Mouse (Mus musculus) adrenal gland, adult (tissue): ENCODE data around the gene Sh3d19.

ENCODE experiments used
- DNase-seq, 2 experiments: peaks; one replicate each; pipeline ENCODE4 v3.0.0; 2022 to 2023; ENCODE audit warnings: low spot score in 1 of 2; ENCODE audit not compliant: inconsistent age in 2 of 2

Gene Sh3d19

DNA sequence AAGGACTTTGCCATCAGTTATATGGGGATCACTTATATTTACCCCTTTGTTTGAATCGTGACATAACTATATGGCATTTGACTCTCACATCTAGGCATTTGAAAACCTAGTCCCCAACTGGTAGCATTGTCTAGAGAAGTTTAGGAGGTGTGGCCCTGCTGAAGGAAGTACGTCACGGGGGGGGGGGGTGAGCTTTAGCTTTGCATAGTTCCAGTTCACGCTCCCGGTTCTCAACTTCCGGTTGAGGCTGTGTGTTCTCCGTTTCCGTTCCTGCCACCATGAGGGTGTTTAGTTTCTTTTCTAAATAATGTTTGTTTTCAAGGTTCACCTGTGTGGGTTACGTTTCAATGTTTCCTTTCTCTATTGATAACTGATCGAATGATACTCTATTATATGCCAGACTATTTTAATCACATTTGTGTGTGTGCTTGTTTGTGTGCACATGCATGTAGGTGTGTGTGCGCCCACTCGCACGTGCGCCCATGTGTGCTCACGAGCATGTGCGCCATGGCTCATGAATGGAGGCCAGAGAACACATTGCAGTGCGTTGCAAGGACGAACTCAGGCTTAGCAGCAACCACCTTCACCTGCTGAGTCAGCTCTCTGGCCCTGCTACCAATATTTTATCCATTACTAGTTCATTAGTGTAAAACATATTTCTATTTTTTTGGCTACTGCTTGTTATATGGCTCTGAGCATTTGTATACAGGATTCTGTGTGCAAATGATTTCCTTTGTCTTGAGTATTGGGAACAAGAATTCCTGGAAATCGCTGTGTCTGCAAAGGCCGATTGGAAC lies 54.6 kb downstream of the Sh3d19 start:
- no peak for DNase-seq

GRCm38 (mm10) chr3:86028658-86029375 lies 57.9 kb downstream of the Sh3d19 start:
- DNase-seq: no peak

DNA sequence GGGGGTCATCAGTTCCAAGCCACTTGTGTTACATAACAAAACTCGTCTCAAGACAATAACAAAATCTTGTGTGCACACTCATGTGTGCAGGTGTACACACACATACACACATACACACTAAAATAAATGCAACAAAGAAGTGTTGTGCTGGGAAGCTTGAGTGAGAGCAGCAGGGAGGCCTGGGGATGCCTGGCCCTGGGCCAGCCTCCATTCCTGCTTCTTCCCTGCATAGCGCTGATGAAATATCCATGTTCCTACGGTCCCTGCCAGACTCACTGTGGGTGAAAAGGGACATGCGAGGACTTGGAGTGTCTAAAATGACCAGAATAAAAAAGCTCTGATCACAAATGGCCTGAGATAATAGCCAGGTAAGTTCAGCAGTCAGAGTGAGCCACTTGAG lies 59.7 kb downstream of the Sh3d19 start:
- no peak for DNase-seq

DNA sequence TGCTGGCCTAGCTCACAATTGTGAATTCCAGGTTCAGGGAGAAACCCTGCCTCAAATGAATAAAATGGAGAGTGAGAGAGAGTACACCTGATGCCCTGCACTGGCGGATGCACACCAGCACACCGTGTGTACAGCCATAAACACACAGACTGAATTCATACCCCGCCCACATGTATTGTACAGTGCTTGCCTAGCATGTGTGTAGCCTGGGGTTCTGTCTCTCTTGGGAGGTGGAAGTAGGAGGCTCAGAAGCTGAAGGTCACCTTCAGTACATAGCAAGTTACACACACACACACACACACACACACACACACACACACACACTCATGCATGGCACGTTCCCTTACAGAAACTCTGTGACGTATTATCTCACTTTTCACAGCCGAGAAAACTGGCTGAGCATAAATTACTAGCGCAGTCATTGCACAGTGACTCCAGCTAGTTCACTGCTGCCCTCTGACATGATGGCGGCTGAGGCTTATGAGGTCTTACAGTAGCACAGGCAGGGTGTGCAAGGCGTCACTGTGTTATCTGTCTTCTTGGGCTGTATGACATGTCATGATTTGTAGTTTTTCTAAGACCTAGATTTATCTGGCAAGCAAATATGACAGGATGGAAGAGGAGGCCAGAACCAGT lies 62.7 kb downstream of the Sh3d19 start:
- DNase-seq: no peak

GRCm38 (mm10) chr3:86037926-86038484 lies 67.1 kb downstream of the Sh3d19 start:
- no peak for DNase-seq

DNA sequence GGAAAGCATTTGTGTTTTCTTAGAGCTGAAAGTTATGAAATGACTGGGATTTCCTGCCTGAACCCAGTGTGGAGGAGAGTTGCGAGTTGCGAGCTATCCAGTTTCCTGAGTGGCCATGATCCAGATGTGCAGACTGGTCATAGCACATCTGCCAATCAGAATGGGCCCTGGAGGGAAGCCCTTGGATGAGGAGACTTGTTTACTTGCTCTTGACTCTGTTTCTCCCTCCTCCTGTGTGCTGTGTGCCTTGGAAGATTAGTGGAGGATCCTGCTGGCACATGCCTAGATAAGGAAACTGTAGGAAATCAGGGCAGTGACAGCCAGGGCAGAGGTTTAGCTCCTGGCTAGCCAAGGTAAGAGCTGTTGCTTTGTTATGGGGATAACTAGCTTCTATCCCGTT lies 67.7 kb downstream of the Sh3d19 start:
- DNase-seq: peak in 1 of 2 experiments; percentile 46

DNA sequence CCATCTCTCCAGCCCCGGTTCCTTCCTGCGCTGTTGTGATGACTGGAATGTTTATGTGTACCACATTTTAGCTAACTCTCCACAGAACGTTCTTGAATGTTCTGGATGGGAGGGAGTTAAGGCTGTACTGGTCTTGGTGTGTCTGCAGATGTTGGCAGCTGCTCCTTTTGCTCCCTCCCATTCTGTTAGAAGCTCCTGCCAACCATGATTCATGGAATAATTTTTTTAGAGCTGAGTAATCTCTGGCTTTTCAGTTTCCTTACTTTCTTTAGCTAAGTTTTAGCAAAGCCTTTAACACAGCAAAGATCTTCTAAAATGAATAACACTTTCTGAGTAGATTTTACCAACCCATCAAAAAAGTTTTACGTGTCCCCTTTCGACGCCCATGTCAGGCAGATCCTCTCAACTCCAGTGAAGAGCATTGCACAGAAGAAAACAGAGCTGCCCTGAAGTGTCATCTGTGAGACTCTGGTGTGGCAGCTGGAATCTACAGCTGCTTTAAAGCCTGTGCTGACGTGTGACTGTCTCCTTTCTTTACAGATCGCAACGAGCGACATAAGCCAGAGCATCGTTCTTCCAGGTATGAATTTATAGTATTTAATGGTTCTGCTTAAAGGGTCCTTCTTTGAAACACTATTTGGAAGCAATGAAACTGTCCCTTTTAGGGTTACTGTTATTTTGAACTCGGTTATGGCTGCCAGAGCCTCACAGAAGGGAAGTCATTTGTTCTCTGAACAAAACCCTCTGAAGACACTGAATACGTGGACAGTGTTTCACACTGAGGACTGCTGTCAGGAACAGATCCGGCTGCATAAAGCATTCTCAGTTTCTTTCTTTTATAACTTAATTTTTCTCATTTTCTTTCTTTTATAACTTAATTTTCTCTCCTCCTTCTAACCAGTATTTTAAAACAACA lies 69.6 kb downstream of the Sh3d19 start:
- peak; percentile 37 to 78 for DNase-seq

- no peak for DNase-seq
Measured at GRCm38 (mm10) chr3:86047686-86048408, 76.9 kb downstream of the Sh3d19 start.

GRCm38 (mm10) chr3:86049041-86049440 lies 78.1 kb downstream of the Sh3d19 start:
- DNase-seq: no peak

- DNase-seq: peak; percentile 82 to 90
Measured at GRCm38 (mm10) chr3:86056678-86057077, 85.8 kb downstream of the Sh3d19 start.

DNA sequence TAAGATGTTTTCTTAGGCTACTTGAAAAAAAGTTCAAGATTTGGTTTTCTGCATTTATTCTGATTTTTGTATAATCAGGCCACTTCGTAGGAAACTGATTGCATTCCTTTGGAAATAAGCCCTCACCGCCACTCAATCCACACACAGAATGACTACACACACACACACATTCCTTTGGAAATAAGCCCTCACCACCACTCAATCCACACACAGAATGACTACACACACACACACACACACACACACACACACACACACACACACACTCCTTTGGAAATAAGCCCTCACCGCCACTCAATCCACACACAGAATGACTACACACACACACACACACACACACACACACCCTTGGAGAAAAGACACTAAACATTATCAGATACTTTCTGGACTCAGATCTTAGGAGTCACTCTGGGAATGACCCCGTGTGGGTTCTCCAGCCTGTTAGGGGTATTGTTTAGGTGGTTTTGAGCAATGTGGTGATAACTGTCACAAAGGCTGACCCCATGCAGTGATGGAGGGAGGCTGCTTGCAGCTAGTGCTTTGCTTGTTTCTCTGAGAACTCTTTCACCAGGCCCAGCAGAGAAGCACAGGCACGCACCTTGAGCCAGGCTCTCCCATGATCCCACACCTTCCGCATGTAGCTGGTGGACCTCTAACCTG lies 86.7 kb downstream of the Sh3d19 start:
- DNase-seq: no peak

GRCm38 (mm10) chr3:86069646-86070250 lies 98.8 kb downstream of the Sh3d19 start:
- DNase-seq: peak in 1 of 2 experiments; percentile 34

- DNase-seq: no peak
Measured at GRCm38 (mm10) chr3:86070799-86071198, 99.9 kb downstream of the Sh3d19 start.

- no peak for DNase-seq
Measured at GRCm38 (mm10) chr3:86072066-86072465, 101.2 kb downstream of the Sh3d19 start.

DNA sequence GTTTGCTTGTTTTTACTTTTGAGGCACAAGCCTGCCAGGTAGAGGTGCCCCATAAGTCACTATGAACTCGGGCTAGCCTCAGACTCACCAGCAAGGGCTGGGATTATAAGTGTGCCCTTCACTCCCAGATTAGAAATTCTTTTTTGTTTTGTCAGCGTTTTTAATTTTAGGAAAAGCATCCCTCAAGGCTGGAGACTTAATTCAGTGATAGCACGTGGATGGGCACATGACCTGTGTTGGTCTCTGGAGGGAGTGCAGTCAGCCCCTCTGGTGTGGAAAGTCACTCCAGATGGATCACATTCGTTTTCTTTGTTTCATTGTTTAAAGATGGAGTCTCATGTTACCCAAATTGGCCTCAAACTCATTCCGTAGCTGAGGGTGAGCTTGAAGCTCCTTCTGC lies 102.0 kb downstream of the Sh3d19 start:
- no peak for DNase-seq

DNA sequence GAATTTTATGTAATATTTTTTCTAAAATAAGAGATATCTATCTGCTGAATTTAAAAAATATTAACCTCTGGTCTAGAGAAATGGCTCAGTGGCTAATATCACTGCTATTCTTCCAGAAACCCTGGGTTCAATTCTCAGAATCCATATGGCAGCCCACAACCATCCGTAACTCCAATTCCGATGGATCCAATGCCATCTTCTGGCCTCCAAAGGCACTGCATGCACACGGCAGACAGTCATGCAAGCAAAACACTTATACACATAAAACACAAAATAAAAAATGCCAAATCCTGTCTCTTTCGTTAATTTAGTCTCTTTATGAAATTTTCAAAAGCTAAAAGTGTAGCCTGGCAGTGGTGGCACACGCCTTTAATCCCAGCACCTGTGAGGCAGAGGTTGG lies 104.7 kb downstream of the Sh3d19 start:
- DNase-seq: peak in 1 of 2 experiments; percentile 32

GRCm38 (mm10) chr3:86076511-86077283 lies 105.8 kb downstream of the Sh3d19 start:
- DNase-seq: no peak

- no peak for DNase-seq
Measured at GRCm38 (mm10) chr3:86083051-86083450, 112.1 kb downstream of the Sh3d19 start.
